Mouse (Mus musculus): ENCODE measurements around the gene Tlk2.

- TF ChIP-seq CTCF (IDR thresholded peaks at IDR 0.05; ENCODE audit: control insufficient read depth, insufficient read depth, insufficient read length) = no peak
- TF ChIP-seq FOSL1 (IDR thresholded peaks at IDR 0.05; ENCODE audit: insufficient read depth, low read length, poor library complexity, severe bottlenecking) = no peak
Measured at GRCm38 (mm10) chr11:105283016-105283415, 104.4 kb downstream of the Tlk2 start.
